Mouse (Mus musculus): ENCODE data around the gene Cachd1. TPM values are rescaled to one million over a fixed set of nuclear protein-coding genes. Genes with fewer than 3 reads are reported as not detected.
A peak's percentile ranks its signal among the peaks of the same experiment; 100 is the strongest.

Gene Cachd1
- total and polyA plus RNA-seq, 2 experiments from 2014 or later = 15.3 to 30.3 TPM

GRCm38 (mm10) chr4:100880075-100880474 is 103.6 kb downstream of the Cachd1 start:
- no peak overlapping the region for H3K4me2 ChIP-seq (ENCODE audit: low read depth, low read length)
- H3K27ac ChIP-seq = no peak overlapping the region
- no peaks in the 10 kb centered on the region for H3K4me1 ChIP-seq (ENCODE audit: insufficient read depth, low read length)
- H3K9me3 ChIP-seq (ENCODE audit: low read length) = no peaks in the 10 kb centered on the region
- H3K4me3 ChIP-seq (ENCODE audit: low read length) = no peak overlapping the region
- TF ChIP-seq CTCF (IDR thresholded peaks at IDR 0.05; ENCODE audit: low read depth) = no peak
- H3K9ac ChIP-seq (replicated peaks; ENCODE audit: low read length) = no peak overlapping the region
- H3K27me3 ChIP-seq (ENCODE audit: insufficient read depth, low read length) = no peaks in the 10 kb centered on the region
- DNase-seq (ENCODE audit: low spot score) (no peak), ATAC-seq (no peak)
- WGBS = 82% methylated on average over 4 of the region's 4 CpGs
- no peaks in the 10 kb centered on the region for H3K36me3 ChIP-seq (ENCODE audit: insufficient read depth, low read length)

DNA sequence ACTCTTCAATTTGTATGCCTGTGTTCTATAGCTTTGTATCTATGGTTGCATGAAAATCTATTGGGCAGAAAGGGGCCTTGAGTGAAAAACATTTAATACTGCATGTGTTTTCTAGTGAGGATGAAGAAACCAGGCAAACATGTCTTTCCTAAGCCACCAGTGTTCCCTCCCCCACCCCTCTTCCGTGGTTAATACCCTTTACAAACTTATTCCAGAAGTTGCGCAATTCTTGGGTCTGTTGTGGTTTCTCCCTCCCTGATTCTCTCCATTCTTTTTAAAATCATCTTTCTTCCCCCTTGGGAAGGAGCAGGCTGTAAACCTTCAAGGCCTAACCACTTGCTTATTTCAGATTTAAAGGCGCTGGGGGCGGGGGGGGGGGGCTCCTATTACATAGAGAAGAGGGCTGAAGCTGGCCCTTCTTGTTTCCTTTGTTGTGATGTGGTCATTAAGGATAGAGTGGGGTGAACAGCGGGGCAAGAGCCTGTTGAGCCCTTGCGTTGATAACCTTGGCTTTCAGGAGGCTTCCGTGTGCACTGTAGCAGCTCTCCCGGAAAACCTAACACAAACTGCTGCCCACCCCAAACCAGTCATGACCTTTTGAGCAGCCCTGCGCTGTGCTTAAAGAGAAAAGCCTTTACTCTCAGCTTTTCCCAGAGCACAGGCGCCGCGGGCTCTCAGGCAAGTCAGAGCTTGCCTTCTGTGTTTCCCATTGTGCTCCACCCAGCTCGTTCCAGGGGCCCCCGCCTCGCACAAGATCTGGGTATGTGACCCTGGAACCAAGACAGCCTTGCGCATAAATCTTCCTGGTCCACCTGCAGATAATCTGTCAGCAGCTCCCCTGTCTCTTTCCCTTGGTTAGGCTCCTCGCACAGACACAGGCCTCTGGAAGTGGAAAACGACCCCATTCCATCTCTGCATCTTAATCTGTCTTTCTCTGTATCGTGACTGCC is 109.6 kb downstream of the Cachd1 start:
- TF ChIP-seq CTCF (IDR thresholded peaks at IDR 0.05; ENCODE audit: low read depth) = no peak
- WGBS = 15% methylated on average over 19 of the region's 19 CpGs
- DNase-seq (ENCODE audit: low spot score) (no peak), ATAC-seq (peak; percentile 40; the same call in 1 of the 2 replicates)
- Histone ChIP-seq H3K27ac (peak overlapping the region; percentile 63), H3K4me3 (ENCODE audit: low read length) (no peak overlapping the region), H3K36me3 (ENCODE audit: insufficient read depth, low read length) (no peaks in the 10 kb centered on the region), H3K27me3 (ENCODE audit: insufficient read depth, low read length) (no peaks in the 10 kb centered on the region), H3K4me2 (ENCODE audit: low read depth, low read length) (no peak overlapping the region), H3K9ac (replicated peaks; ENCODE audit: low read length) (no peak overlapping the region), H3K9me3 (ENCODE audit: low read length) (no peaks in the 10 kb centered on the region), H3K4me1 (ENCODE audit: insufficient read depth, low read length) (no peaks in the 10 kb centered on the region)

DNA sequence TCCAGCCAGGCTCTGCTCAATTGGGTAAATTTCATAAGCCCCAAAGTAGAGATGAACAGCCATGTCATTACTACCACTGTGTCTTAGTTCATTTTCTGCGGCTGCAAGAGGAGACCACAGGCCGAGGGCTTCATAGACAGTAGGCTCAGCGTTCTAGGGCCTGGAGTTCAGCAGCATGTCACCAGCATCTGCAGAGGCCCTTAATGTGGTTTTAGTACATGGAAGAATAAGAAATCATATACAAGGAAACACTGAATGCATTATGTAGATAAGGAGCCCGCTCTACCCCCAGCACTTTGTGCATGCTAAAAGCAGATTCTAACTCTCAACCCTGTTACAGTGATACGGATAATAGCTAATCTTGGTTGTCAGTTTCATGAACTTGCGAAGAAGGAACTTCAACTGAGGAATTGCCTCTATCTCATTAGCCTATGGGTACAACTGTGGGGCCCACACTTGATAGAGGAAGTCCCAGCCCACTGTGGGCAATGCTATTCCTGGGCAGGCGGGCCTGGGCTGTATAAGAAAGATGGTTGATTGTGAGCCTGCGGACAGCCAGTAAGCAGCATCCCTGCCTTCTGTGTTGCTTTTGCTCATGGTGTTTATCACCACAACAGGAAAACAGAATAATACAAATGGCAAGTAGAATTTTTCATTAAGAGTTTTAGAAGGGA is 110.4 kb downstream of the Cachd1 start:
- ATAC-seq (no peak), DNase-seq (ENCODE audit: low spot score) (no peak)
- peak overlapping the region; percentile 63; the same call in 1 of the 2 replicates for H3K27ac ChIP-seq
- 75% methylated on average over 8 of the region's 8 CpGs for WGBS
- no peak overlapping the region for H3K4me2 ChIP-seq (ENCODE audit: low read depth, low read length)
- H3K27me3 ChIP-seq (ENCODE audit: insufficient read depth, low read length) = no peaks in the 10 kb centered on the region
- H3K4me1 ChIP-seq (ENCODE audit: insufficient read depth, low read length) = no peaks in the 10 kb centered on the region
- H3K4me3 ChIP-seq (ENCODE audit: low read length) = no peak overlapping the region
- H3K9ac ChIP-seq (replicated peaks; ENCODE audit: low read length) = no peak overlapping the region
- no peaks in the 10 kb centered on the region for H3K36me3 ChIP-seq (ENCODE audit: insufficient read depth, low read length)
- H3K9me3 ChIP-seq (ENCODE audit: low read length) = no peaks in the 10 kb centered on the region
- no peak for TF ChIP-seq CTCF (IDR thresholded peaks at IDR 0.05; ENCODE audit: low read depth)

- Histone ChIP-seq H3K27ac (no peak overlapping the region), H3K4me2 (ENCODE audit: low read depth, low read length) (no peak overlapping the region), H3K27me3 (ENCODE audit: insufficient read depth, low read length) (no peaks in the 10 kb centered on the region), H3K4me3 (ENCODE audit: low read length) (no peak overlapping the region), H3K36me3 (ENCODE audit: insufficient read depth, low read length) (no peaks in the 10 kb centered on the region), H3K9me3 (ENCODE audit: low read length) (no peaks in the 10 kb centered on the region), H3K9ac (replicated peaks; ENCODE audit: low read length) (no peak overlapping the region), H3K4me1 (ENCODE audit: insufficient read depth, low read length) (no peaks in the 10 kb centered on the region)
- TF ChIP-seq CTCF (IDR thresholded peaks at IDR 0.05; ENCODE audit: low read depth) = no peak
- ATAC-seq (no peak), DNase-seq (ENCODE audit: low spot score) (no peak)
- 28% methylated on average over 7 of the region's 7 CpGs for WGBS
These were observed 113.9 kb downstream of the Cachd1 start for GRCm38 (mm10) chr4:100890106-100890970.

- no peak overlapping the region for H3K9ac ChIP-seq (replicated peaks; ENCODE audit: low read length)
- H3K36me3 ChIP-seq (ENCODE audit: insufficient read depth, low read length) = no peaks in the 10 kb centered on the region
- no peak for ATAC-seq
- no peaks in the 10 kb centered on the region for H3K4me1 ChIP-seq (ENCODE audit: insufficient read depth, low read length)
- no peak for TF ChIP-seq CTCF (IDR thresholded peaks at IDR 0.05; ENCODE audit: low read depth)
- DNase-seq (ENCODE audit: low spot score) = no peak
- no peak overlapping the region for H3K4me2 ChIP-seq (ENCODE audit: low read depth, low read length)
- H3K27ac ChIP-seq = no peak overlapping the region
- H3K27me3 ChIP-seq (ENCODE audit: insufficient read depth, low read length) = no peaks in the 10 kb centered on the region
- no peak overlapping the region for H3K4me3 ChIP-seq (ENCODE audit: low read length)
- H3K9me3 ChIP-seq (ENCODE audit: low read length) = no peaks in the 10 kb centered on the region
These were observed 117.3 kb downstream of the Cachd1 start for GRCm38 (mm10) chr4:100893739-100894138.

- 69% methylated on average over 2 of the region's 2 CpGs for WGBS
- ATAC-seq = no peak
- H3K4me3 ChIP-seq (ENCODE audit: low read length) = no peak overlapping the region
These were observed 117.7 kb downstream of the Cachd1 start for GRCm38 (mm10) chr4:100894142-100894541.

More at GRCm38 (mm10) chr4:100894142-100894541, 117.7 kb downstream of the Cachd1 start:
- no peaks in the 10 kb centered on the region for H3K36me3 ChIP-seq (ENCODE audit: insufficient read depth, low read length)
- no peak for TF ChIP-seq CTCF (IDR thresholded peaks at IDR 0.05; ENCODE audit: low read depth)
- DNase-seq (ENCODE audit: low spot score) = no peak
- H3K4me2 ChIP-seq (ENCODE audit: low read depth, low read length) = no peak overlapping the region
- H3K4me1 ChIP-seq (ENCODE audit: insufficient read depth, low read length) = no peaks in the 10 kb centered on the region
- no peak overlapping the region for H3K27ac ChIP-seq
- H3K9me3 ChIP-seq (ENCODE audit: low read length) = no peaks in the 10 kb centered on the region
- H3K27me3 ChIP-seq (ENCODE audit: insufficient read depth, low read length) = no peaks in the 10 kb centered on the region
- H3K9ac ChIP-seq (replicated peaks; ENCODE audit: low read length) = no peak overlapping the region

All from hindbrain, postnatal 0 days (tissue).